Mouse (Mus musculus) midbrain, embryonic 16.5 days (tissue): ENCODE measurements around the gene Rbm11. TPM values are rescaled to one million over a fixed set of nuclear protein-coding genes. Genes with fewer than 3 reads are reported as not detected.

ENCODE experiments used
- ATAC-seq: fragments of 200-750 bp; cut with Nextera tagmentation; 2 replicates; pipeline ENCODE4 v1.8.0; 2017; ENCODE audit warnings: moderate TSS enrichment
- H3K27ac ChIP-seq: fragments of 300-500 bp; sonication (generic); 2 replicates; pipeline ENCODE4 v1.5.1; 2014; ENCODE audit warnings: mild to moderate bottlenecking, low read length, mixed read lengths
- H3K27me3 ChIP-seq: fragments of 300-500 bp; sonication (generic); 2 replicates; pipeline ENCODE4 v1.6.1; 2014; ENCODE audit warnings: low read depth, low read length, mixed read lengths; ENCODE audit not compliant: control insufficient read depth, insufficient read depth
- H3K36me3 ChIP-seq: fragments of 300-500 bp; sonication (generic); 2 replicates; pipeline ENCODE4 v1.6.1; 2014; ENCODE audit warnings: mild to moderate bottlenecking, low read length, moderate library complexity, mixed read lengths; ENCODE audit not compliant: control insufficient read depth, insufficient read depth
- H3K4me1 ChIP-seq: fragments of 300-500 bp; sonication (generic); 2 replicates; pipeline ENCODE4 v1.6.1; 2014; ENCODE audit warnings: mild to moderate bottlenecking, low read length, mixed read lengths; ENCODE audit not compliant: control insufficient read depth, insufficient read depth
- H3K4me2 ChIP-seq: fragments of 300-500 bp; sonication (generic); 2 replicates; pipeline ENCODE4 v1.6.1; 2014; ENCODE audit warnings: mild to moderate bottlenecking, low read length, mixed read lengths
- H3K4me3 ChIP-seq: fragments of 300-500 bp; sonication (generic); 2 replicates; pipeline ENCODE4 v1.5.1; 2014; ENCODE audit warnings: low read depth, mild to moderate bottlenecking, low read length, moderate library complexity, mixed read lengths
- H3K9ac ChIP-seq: fragments of 300-500 bp; sonication (generic); 2 replicates; pipeline ENCODE4 v1.6.1; 2014; ENCODE audit warnings: low read depth, low read length, mixed read lengths
- H3K9me3 ChIP-seq: fragments of 300-500 bp; sonication (generic); replicated peaks from 2 replicates; pipeline ENCODE4 v1.6.1; 2014; ENCODE audit warnings: mild to moderate bottlenecking, low read length, mixed read lengths; ENCODE audit not compliant: control insufficient read depth, poor library complexity, severe bottlenecking
- WGBS: fragments of 180-500 bp; shearing (Covaris S2); extraction: QIAGEN DNeasy Blood & Tissue Kit; methylation state at CpG from one replicate; pipeline ENCODE4 v1.1.7; 2014; 5-methylcytosine and 5-hydroxymethylcytosine counted together
- polyA plus RNA-seq: library from polyadenylated mRNA; unstranded; fragments of >200 nt; fragmentation: Nextera tagmentation; extraction: Ambion mirVana; gene quantifications from 2 replicates; pipeline ENCODE4 v1.2.1, GENCODE M21; 2015

Rbm11 gene
- polyA plus RNA-seq: 3.1 TPM in 2 replicates

- H3K4me2 ChIP-seq: peak within 1 kb of the TSS; percentile 79
- H3K9ac ChIP-seq: peak within 1 kb of the TSS; percentile 85
- no peaks in the 10 kb centered on the region for H3K9me3 ChIP-seq
- peak within 1 kb of the TSS; percentile 85 for H3K4me3 ChIP-seq
- WGBS: 0% methylated on average over 55 of the region's 55 CpGs
- H3K27ac ChIP-seq: peak within 1 kb of the TSS; percentile 82
- H3K4me1 ChIP-seq: peaks cover 3% of the 10 kb centered on the region
- H3K27me3 ChIP-seq: no peaks in the 10 kb centered on the region
- peak; percentile 97 for ATAC-seq
- H3K36me3 ChIP-seq: no peaks in the 10 kb centered on the region
Measured at GRCm38 (mm10) chr16:75592671-75593500, at the start of gene Rbm11. Gene Rbm11 (plus strand): TSS chr16:75592844.

GRCm38 (mm10) chr16:75545310-75545709 is 47.3 kb upstream of the Rbm11 start:
- Histone ChIP-seq H3K4me3 (no peak overlapping the region), H3K4me1 (no peaks in the 10 kb centered on the region), H3K27ac (no peak overlapping the region), H3K27me3 (no peaks in the 10 kb centered on the region), H3K36me3 (no peaks in the 10 kb centered on the region), H3K9ac (no peak overlapping the region), H3K4me2 (no peak overlapping the region), H3K9me3 (no peaks in the 10 kb centered on the region)
- ATAC-seq: no peak
- WGBS: 71% methylated on average over 1 of the region's 1 CpGs

DNA sequence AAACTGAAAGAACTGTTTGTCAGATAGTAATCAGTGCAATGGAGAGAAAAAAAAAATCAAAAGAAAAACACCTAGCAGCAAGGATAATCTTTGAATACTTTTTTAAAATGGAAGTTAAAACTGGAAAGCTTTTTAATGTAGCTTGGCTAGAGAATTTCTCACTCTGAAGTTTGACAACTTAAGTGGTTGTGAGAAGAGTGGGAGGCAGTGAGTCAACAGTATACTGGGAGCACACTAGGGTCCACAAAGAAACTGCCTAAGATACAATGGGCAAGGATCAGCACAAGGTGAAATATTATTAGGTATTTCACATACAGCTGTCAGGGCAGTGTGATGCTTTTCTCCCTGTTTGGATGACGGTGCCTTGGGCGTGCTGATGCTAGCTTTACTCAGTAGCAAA is 29.7 kb upstream of the Rbm11 start:
- ATAC-seq: no peak
- Histone ChIP-seq H3K4me2 (no peak overlapping the region), H3K9me3 (no peaks in the 10 kb centered on the region), H3K9ac (no peak overlapping the region), H3K4me1 (no peaks in the 10 kb centered on the region), H3K27ac (no peak overlapping the region), H3K36me3 (no peaks in the 10 kb centered on the region), H3K4me3 (no peak overlapping the region), H3K27me3 (no peaks in the 10 kb centered on the region)
- WGBS: 95% methylated on average over 2 of the region's 2 CpGs

GRCm38 (mm10) chr16:75582279-75582678 is 10.4 kb upstream of the Rbm11 start:
- Histone ChIP-seq H3K27ac (no peak overlapping the region), H3K36me3 (no peaks in the 10 kb centered on the region), H3K9ac (no peak overlapping the region), H3K27me3 (no peaks in the 10 kb centered on the region), H3K9me3 (no peaks in the 10 kb centered on the region), H3K4me3 (no peak overlapping the region), H3K4me1 (no peaks in the 10 kb centered on the region), H3K4me2 (no peak overlapping the region)
- no peak for ATAC-seq
- 87% methylated on average over 5 of the region's 5 CpGs for WGBS

- H3K27me3 ChIP-seq: no peaks in the 10 kb centered on the region
- no peak within 1 kb of the TSS for H3K9ac ChIP-seq
- no peak within 1 kb of the TSS for H3K4me2 ChIP-seq
- no peaks in the 10 kb centered on the region for H3K9me3 ChIP-seq
- no peak for ATAC-seq
- H3K27ac ChIP-seq: no peak within 1 kb of the TSS
- H3K4me1 ChIP-seq: no peaks in the 10 kb centered on the region
- no peaks in the 10 kb centered on the region for H3K36me3 ChIP-seq
- WGBS: 60% methylated on average over 7 of the region's 7 CpGs
- H3K4me3 ChIP-seq: no peak within 1 kb of the TSS
Measured at GRCm38 (mm10) chr16:75585961-75586360, 6.7 kb upstream of the Rbm11 start, which contains the start of gene Lipi. Gene Lipi (minus strand): TSS chr16:75586061.

DNA sequence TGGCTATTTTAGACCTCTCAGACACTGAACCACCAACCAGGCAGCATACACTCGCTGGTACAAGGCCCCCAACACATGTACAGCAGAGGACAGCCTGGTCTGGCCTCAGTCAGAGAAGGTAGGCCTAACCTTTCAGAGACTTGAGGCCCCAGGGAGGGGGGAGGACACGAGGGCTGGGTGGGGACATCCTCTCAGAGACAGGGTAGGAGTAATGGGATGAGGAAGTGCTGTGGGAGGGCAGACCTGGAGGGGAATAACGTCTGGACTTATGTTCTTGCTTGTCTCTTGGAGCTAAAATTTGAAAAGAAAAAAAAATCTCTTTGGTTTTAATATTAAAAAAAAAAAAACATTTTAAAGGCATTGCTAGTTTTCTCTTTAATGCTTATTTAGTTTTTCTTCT is 6.2 kb upstream of the Rbm11 start:
- Histone ChIP-seq H3K9ac (no peak overlapping the region), H3K27ac (no peak overlapping the region), H3K4me1 (no peaks in the 10 kb centered on the region), H3K4me2 (no peak overlapping the region), H3K4me3 (no peak overlapping the region), H3K36me3 (no peaks in the 10 kb centered on the region), H3K9me3 (no peaks in the 10 kb centered on the region), H3K27me3 (no peaks in the 10 kb centered on the region)
- WGBS: 36% methylated on average over 3 of the region's 3 CpGs
- ATAC-seq: no peak

DNA sequence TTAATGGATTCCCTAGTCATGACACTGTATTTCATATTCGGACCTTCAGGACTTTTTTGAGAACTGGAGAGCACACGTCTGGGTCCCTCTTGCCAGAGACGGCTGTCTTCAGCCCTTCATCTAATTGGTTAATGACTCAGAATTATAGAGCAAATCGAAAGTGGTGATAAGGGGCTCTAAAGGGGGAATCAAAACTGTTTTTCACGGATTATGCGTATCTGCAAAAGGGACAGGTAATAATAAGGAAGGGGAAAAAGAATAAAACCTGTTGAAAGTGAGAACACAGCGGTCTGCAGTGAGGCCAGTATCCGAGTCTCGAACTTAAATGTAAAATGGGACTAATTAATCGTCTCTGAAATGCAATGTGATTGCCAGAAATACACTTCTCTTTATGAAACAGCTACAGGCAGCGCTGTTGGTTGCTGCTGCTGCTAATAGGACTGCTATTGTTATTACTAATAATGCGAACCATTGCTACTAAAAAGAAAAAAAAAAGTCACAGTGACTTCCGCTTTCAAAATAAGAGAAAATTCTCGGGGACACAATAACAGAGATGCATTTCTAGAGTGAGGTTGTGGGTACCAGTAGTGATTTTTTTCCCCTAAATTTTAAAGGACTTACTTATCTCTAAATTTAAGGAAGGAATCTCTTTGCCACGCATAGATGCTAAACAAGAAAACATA is 998 bp downstream of the Rbm11 start:
- Histone ChIP-seq H3K36me3 (no peaks in the 10 kb centered on the region), H3K9me3 (no peaks in the 10 kb centered on the region), H3K27ac (peak overlapping the region; percentile 82), H3K27me3 (no peaks in the 10 kb centered on the region), H3K4me2 (peak overlapping the region; percentile 79), H3K9ac (peak overlapping the region; percentile 85), H3K4me1 (peaks cover 3% of the 10 kb centered on the region), H3K4me3 (peak overlapping the region; percentile 85)
- ATAC-seq: peak; percentile 41
- 8% methylated on average over 15 of the region's 15 CpGs for WGBS

GRCm38 (mm10) chr16:75606415-75606814 is 13.8 kb downstream of the Rbm11 start:
- Histone ChIP-seq H3K36me3 (no peaks in the 10 kb centered on the region), H3K4me1 (no peaks in the 10 kb centered on the region), H3K27me3 (no peaks in the 10 kb centered on the region), H3K4me3 (no peak overlapping the region), H3K4me2 (no peak overlapping the region), H3K9ac (no peak overlapping the region), H3K9me3 (no peaks in the 10 kb centered on the region), H3K27ac (no peak overlapping the region)
- WGBS: 56% methylated on average over 1 of the region's 1 CpGs
- ATAC-seq: no peak

DNA sequence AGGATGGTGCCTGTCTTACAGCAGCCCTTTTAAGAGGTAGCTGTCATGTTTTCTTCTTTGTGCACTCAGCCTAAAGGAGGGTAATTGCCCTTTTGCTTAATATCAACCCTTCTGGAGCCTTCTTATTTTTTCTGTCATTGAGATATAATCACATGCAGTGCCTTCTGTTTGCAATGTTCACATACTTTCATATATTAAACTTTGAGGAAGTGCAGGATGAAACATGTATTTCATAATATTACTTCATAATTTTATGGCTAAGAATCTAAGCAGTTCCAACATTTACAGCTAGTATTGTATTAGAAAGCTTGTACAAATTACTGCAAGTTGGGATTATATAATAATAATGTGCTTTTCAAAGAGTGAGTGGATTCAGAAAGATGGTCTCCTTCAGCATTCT is 19.9 kb downstream of the Rbm11 start:
- Histone ChIP-seq H3K4me1 (no peaks in the 10 kb centered on the region), H3K27ac (no peak overlapping the region), H3K4me3 (no peak overlapping the region), H3K9ac (no peak overlapping the region), H3K9me3 (no peaks in the 10 kb centered on the region), H3K4me2 (no peak overlapping the region), H3K27me3 (no peaks in the 10 kb centered on the region), H3K36me3 (no peaks in the 10 kb centered on the region)
- ATAC-seq: no peak
